Mouse (Mus musculus): ENCODE results near the gene Eipr1.

- TF ChIP-seq POLR2A (IDR thresholded peaks at IDR 0.05; ENCODE audit: low read depth, low read length) = no peak
- no peak for TF ChIP-seq CTCF (conservative IDR thresholded peaks at IDR 0.05 in 1 of 2, IDR thresholded peaks at IDR 0.05 in 1 of 2; ENCODE audit: low read depth in 2 of 2, low read length in 2 of 2)
- TF ChIP-seq SIN3A (IDR thresholded peaks at IDR 0.05; ENCODE audit: low read length) = no peak
- TF ChIP-seq USF1 (IDR thresholded peaks at IDR 0.05; ENCODE audit: low read depth, low read length) = no peak
- no peak for TF ChIP-seq ZC3H11A (IDR thresholded peaks at IDR 0.05; ENCODE audit: low read depth, low read length)
- no peak for TF ChIP-seq POLR2AphosphoS2 (IDR thresholded peaks at IDR 0.05; ENCODE audit: low read depth, low read length)
- no peak for TF ChIP-seq EP300 (IDR thresholded peaks at IDR 0.05; ENCODE audit: low read length)
Measured at GRCm38 (mm10) chr12:28775627-28776026, 24.0 kb downstream of the Eipr1 start.

All from CH12.LX (cell line).